Mouse (Mus musculus): ENCODE data around the gene Cog8. TPM values are rescaled to one million over a fixed set of nuclear protein-coding genes. Genes with fewer than 3 reads are reported as not detected.
A peak's percentile ranks its signal among the peaks of the same experiment; 100 is the strongest.
"Not testable (repeated sequence)": the region's sequence is repeated elsewhere in the genome, so short reads cannot be mapped to it uniquely, and the experiment has no call there.

Gene Cog8
- polyA plus RNA-seq, 1 experiment from 2014 or later: 43.6 TPM

DNA sequence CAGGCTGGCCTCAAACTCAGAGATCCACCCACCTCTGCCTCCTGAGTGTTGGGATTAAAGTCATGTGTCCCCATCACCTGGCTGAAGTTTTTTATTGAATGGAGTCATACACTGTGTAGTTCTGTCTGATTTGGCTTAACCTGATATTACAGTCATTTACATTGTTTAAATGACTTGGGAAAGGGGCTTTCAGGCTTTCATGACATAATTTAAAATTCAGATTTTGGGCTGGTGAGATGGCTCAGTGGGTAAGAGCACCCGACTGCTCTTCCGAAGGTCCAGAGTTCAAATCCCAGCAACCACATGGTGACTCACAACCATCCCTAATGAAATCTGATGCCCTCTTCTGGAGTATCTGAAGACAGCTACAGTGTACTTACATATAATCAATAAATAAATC, 22.9 kb downstream of the Cog8 start:
- not testable (repeated sequence) for H3K27me3 ChIP-seq; H3K4me3 ChIP-seq; H3K9me3 ChIP-seq (replicated peaks); H3K27ac ChIP-seq; ATAC-seq (ENCODE audit: low FRiP score); H3K4me2 ChIP-seq (replicated peaks); H3K9ac ChIP-seq
- Histone ChIP-seq H3K4me1 (peaks cover 18% of the 10 kb centered on the region), H3K36me3 (peaks cover 12% of the 10 kb centered on the region)
- 91% methylated on average over 2 of the region's 2 CpGs for WGBS

GRCm38 (mm10) chr8:107031577-107032090, 24.9 kb downstream of the Cog8 start:
- Histone ChIP-seq H3K36me3 (peaks cover 2% of the 10 kb centered on the region; the same call in 1 of the 2 replicates), H3K4me1 (peaks cover 18% of the 10 kb centered on the region), H3K9me3 (replicated peaks) (no peaks in the 10 kb centered on the region), H3K27me3 (no peaks in the 10 kb centered on the region), H3K9ac (peak overlapping the region; percentile 96), H3K4me2 (replicated peaks) (peak overlapping the region; percentile 76), H3K27ac (peak overlapping the region; percentile 79), H3K4me3 (peak overlapping the region; percentile 94)
- under 1% methylated on average over 40 of the region's 40 CpGs for WGBS
- peak; percentile 58; the same call in 1 of the 2 replicates for ATAC-seq (ENCODE audit: low FRiP score)

DNA sequence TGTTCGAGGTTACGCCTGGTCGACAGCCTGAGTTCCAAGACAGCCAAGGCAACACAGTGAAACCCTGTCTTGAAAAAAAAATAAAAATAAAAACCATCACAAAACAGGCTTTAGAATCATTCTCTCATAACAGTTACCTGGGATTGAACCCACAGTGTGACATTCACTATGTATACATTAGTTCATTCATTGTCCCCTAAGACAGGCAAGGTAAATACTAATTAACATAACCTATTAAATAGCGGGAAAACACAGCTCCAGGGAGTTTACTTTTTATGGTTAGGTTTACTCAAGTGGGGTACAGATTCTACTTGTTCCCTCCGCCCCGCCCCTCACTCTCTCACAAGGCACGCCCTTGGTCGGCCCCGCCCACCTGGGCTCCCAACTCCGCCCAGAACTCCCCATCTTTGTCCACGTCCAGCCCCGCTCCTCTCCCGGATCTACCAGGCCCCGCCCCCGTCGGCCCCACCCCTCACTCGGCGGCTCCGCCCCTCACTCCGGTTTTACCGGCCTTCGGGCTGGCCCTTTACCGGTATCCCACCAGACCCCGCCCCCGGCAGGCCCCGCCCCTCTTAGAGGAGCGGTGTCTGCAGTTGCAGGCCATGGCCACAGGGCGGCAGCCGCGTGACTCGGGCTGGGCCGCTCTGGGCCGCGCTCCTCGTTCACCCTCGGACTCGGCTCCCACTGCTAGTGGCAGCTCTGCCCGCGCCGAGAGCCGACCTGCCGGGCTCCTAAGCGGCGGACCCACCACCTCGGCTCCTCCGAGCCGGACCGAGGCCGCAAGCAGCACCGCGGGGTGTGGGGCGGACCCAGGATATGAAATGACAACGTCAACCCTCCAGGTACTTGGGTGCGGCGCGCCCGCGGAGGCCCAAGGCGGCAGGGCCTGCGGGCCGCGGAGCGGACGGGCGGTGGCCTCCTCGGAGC, 25.6 kb downstream of the Cog8 start, which contains the start of gene Vps4a:
Vps4a (plus strand) TSS at position 573 of the 927 bp plus-strand sequence.
- no peaks in the 10 kb centered on the region for H3K36me3 ChIP-seq
- H3K27me3 ChIP-seq: no peaks in the 10 kb centered on the region
- peak within 1 kb of the TSS; percentile 94 for H3K4me3 ChIP-seq
- peak within 1 kb of the TSS; percentile 76 for H3K4me2 ChIP-seq (replicated peaks)
- H3K4me1 ChIP-seq: peaks cover 18% of the 10 kb centered on the region
- H3K9ac ChIP-seq: peak within 1 kb of the TSS; percentile 96
- 4% methylated on average over 66 of the region's 66 CpGs for WGBS
- peak; percentile 96 for ATAC-seq (ENCODE audit: low FRiP score)
- no peaks in the 10 kb centered on the region for H3K9me3 ChIP-seq (replicated peaks)
- peak within 1 kb of the TSS; percentile 79 for H3K27ac ChIP-seq

DNA sequence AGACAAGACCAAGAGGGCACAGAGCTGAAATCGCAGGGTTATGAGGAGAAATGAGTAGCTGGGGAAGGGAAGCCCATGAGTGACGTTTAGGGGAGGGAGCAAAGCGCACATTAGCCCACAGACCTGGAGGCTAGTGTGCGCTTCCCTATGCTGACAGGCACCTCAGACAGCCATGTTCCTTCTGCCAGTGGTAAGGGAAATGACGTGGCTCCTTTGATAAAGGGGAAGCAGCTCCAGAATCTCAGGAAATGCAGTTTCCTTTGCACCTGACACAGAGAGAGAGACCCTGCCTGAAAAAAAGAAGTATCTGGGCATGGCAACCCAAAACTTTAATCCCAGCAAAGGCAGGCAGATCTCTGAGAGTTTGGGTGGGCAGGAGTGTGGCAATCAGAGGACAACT, 26.4 kb downstream of the Cog8 start:
- H3K36me3 ChIP-seq: no peaks in the 10 kb centered on the region
- no peak overlapping the region for H3K4me3 ChIP-seq
- no peak overlapping the region for H3K9ac ChIP-seq
- no peaks in the 10 kb centered on the region for H3K9me3 ChIP-seq (replicated peaks)
- no peak overlapping the region for H3K27ac ChIP-seq
- H3K4me2 ChIP-seq (replicated peaks): no peak overlapping the region
- no peaks in the 10 kb centered on the region for H3K27me3 ChIP-seq
- ATAC-seq (ENCODE audit: low FRiP score): no peak
- 72% methylated on average over 5 of the region's 5 CpGs for WGBS
- H3K4me1 ChIP-seq: peaks cover 18% of the 10 kb centered on the region

- 82% methylated on average over 3 of the region's 3 CpGs for WGBS
Measured at GRCm38 (mm10) chr8:107029310-107029709, 27.2 kb downstream of the Cog8 start.

GRCm38 (mm10) chr8:107023479-107023878, 33.0 kb downstream of the Cog8 start:
- Histone ChIP-seq H3K9me3 (replicated peaks) (no peaks in the 10 kb centered on the region), H3K4me2 (replicated peaks) (no peak overlapping the region), H3K4me3 (no peak overlapping the region), H3K4me1 (no peaks in the 10 kb centered on the region), H3K27ac (no peak overlapping the region), H3K36me3 (no peaks in the 10 kb centered on the region), H3K9ac (no peak overlapping the region), H3K27me3 (no peaks in the 10 kb centered on the region)
- WGBS: 90% methylated on average over 8 of the region's 8 CpGs
- ATAC-seq (ENCODE audit: low FRiP score): no peak

More at GRCm38 (mm10) chr8:107029310-107029709, 27.2 kb downstream of the Cog8 start:
- H3K27me3 ChIP-seq: no peaks in the 10 kb centered on the region
- no peaks in the 10 kb centered on the region for H3K9me3 ChIP-seq (replicated peaks)
- H3K4me3 ChIP-seq: no peak overlapping the region
- no peak overlapping the region for H3K9ac ChIP-seq
- ATAC-seq (ENCODE audit: low FRiP score): no peak
- H3K27ac ChIP-seq: no peak overlapping the region
- peaks cover 18% of the 10 kb centered on the region for H3K4me1 ChIP-seq
- no peaks in the 10 kb centered on the region for H3K36me3 ChIP-seq
- H3K4me2 ChIP-seq (replicated peaks): no peak overlapping the region

- Histone ChIP-seq H3K9me3 (replicated peaks) (no peaks in the 10 kb centered on the region), H3K4me2 (replicated peaks) (no peak overlapping the region), H3K4me3 (no peak overlapping the region), H3K27me3 (no peaks in the 10 kb centered on the region), H3K9ac (no peak overlapping the region), H3K27ac (no peak overlapping the region), H3K4me1 (no peaks in the 10 kb centered on the region), H3K36me3 (peaks cover 30% of the 10 kb centered on the region; the same call in 1 of the 2 replicates)
- 89% methylated on average over 1 of the region's 1 CpGs for WGBS
- no peak for ATAC-seq (ENCODE audit: low FRiP score)
Measured at GRCm38 (mm10) chr8:107014915-107015314, 41.6 kb downstream of the Cog8 start.

DNA sequence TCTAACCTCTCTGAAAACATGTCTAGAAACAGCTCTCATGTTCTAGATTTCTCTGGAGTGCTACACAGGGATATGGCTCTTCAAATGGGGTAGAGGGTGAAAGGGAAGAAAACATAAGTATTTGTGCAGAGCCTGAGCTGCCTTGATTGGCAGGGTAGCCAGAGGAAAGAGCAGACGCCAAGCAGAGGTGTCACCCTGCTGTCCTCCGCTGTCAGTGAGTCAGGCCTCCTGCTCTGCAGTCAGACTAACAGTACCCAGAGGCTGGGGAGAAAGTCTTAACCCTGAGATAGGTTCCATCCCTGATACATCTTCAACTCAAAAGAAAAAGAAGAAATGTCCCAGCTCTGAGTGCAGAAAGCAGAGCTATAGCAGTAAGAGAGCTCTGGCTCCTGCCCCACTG, 43.8 kb downstream of the Cog8 start:
- ATAC-seq (ENCODE audit: low FRiP score): no peak
- Histone ChIP-seq H3K4me1 (no peaks in the 10 kb centered on the region), H3K9ac (no peak overlapping the region), H3K9me3 (replicated peaks) (no peaks in the 10 kb centered on the region), H3K27ac (no peak overlapping the region), H3K27me3 (no peaks in the 10 kb centered on the region), H3K4me2 (replicated peaks) (no peak overlapping the region), H3K4me3 (no peak overlapping the region), H3K36me3 (peaks cover 34% of the 10 kb centered on the region; the same call in 1 of the 2 replicates)
- WGBS: 68% methylated on average over 2 of the region's 2 CpGs

GRCm38 (mm10) chr8:107007795-107008194, 48.7 kb downstream of the Cog8 start:
- no peak overlapping the region for H3K4me2 ChIP-seq (replicated peaks)
- 88% methylated on average over 3 of the region's 3 CpGs for WGBS
- no peaks in the 10 kb centered on the region for H3K4me1 ChIP-seq
- H3K36me3 ChIP-seq: peaks cover 38% of the 10 kb centered on the region
- ATAC-seq (ENCODE audit: low FRiP score): no peak
- no peak overlapping the region for H3K27ac ChIP-seq
- H3K9me3 ChIP-seq (replicated peaks): no peaks in the 10 kb centered on the region
- no peak overlapping the region for H3K9ac ChIP-seq
- no peak overlapping the region for H3K4me3 ChIP-seq
- no peaks in the 10 kb centered on the region for H3K27me3 ChIP-seq

DNA sequence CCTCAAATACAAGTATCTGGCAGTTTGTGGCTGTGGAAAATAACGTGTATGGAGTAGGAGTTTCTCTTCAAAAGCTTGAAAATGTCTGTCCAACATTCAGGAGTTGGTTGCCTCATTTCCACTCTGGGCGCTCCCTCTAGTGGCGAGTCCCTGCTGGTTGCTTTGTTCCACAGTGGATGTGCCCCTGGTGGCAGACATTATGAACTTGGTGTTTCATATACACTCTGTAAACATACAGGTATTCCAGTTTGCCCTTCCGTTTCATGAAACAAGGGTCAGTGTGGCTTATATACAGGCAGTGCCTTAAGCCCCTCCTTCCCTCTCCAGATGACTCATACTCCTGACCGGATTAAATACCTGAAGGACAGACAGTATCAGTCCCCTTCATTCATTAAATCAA, 54.0 kb downstream of the Cog8 start:
- no peaks in the 10 kb centered on the region for H3K4me1 ChIP-seq
- no peak overlapping the region for H3K4me3 ChIP-seq
- H3K27ac ChIP-seq: no peak overlapping the region
- no peak overlapping the region for H3K9ac ChIP-seq
- H3K9me3 ChIP-seq (replicated peaks): no peaks in the 10 kb centered on the region
- 43% methylated on average over 5 of the region's 5 CpGs for WGBS
- no peak overlapping the region for H3K4me2 ChIP-seq (replicated peaks)
- H3K27me3 ChIP-seq: no peaks in the 10 kb centered on the region
- no peak for ATAC-seq (ENCODE audit: low FRiP score)
- H3K36me3 ChIP-seq: peaks cover 9% of the 10 kb centered on the region

- WGBS: 85% methylated on average over 1 of the region's 1 CpGs
- Histone ChIP-seq H3K9ac (no peak overlapping the region), H3K27ac (no peak overlapping the region), H3K4me1 (no peaks in the 10 kb centered on the region), H3K4me2 (replicated peaks) (no peak overlapping the region), H3K9me3 (replicated peaks) (no peaks in the 10 kb centered on the region), H3K27me3 (no peaks in the 10 kb centered on the region), H3K4me3 (no peak overlapping the region), H3K36me3 (peaks cover 10% of the 10 kb centered on the region)
- no peak for ATAC-seq (ENCODE audit: low FRiP score)
Measured at GRCm38 (mm10) chr8:106999068-106999467, 57.4 kb downstream of the Cog8 start.

GRCm38 (mm10) chr8:106997416-106997815, 59.1 kb downstream of the Cog8 start:
- Histone ChIP-seq H3K27me3 (no peaks in the 10 kb centered on the region), H3K4me1 (no peaks in the 10 kb centered on the region), H3K9ac (no peak overlapping the region), H3K4me3 (no peak overlapping the region), H3K4me2 (replicated peaks) (no peak overlapping the region), H3K27ac (no peak overlapping the region), H3K9me3 (replicated peaks) (no peaks in the 10 kb centered on the region), H3K36me3 (peaks cover 10% of the 10 kb centered on the region)
- ATAC-seq (ENCODE audit: low FRiP score): no peak
- WGBS: 85% methylated on average over 4 of the region's 4 CpGs
